Mouse (Mus musculus): Measurements from ENCODE around the gene Noxa1.

GRCm38 (mm10) chr2:25058926-25059325 lies 36.0 kb downstream of the Noxa1 start:
- TF ChIP-seq USF1 (IDR thresholded peaks at IDR 0.05; ENCODE audit: low read depth, low read length) (no peak), CTCF (conservative IDR thresholded peaks at IDR 0.05 in 1 of 2, IDR thresholded peaks at IDR 0.05 in 1 of 2; ENCODE audit: low read depth in 2 of 2, low read length in 2 of 2) (no peak), MAX (IDR thresholded peaks at IDR 0.05; ENCODE audit: low read length) (no peak), POLR2AphosphoS2 (IDR thresholded peaks at IDR 0.05; ENCODE audit: low read depth, low read length) (no peak)

All from CH12.LX (cell line).